Mouse (Mus musculus) embryonic facial prominence, embryonic 11.5 days (tissue): Measurements from ENCODE around the gene Sult2b1. TPM values are rescaled to one million over a fixed set of nuclear protein-coding genes. Genes with fewer than 3 reads are reported as not detected.
A peak's percentile ranks its signal among the peaks of the same experiment; 100 is the strongest.

Source experiments
- ATAC-seq: fragments of 200-750 bp; cut with Nextera tagmentation; replicated peaks from 2 replicates; pipeline ENCODE4 v1.8.0; 2017; ENCODE audit warnings: low read depth; ENCODE audit not compliant: insufficient number of reproducible peaks, low FRiP score, low TSS enrichment
- DNase-seq: peaks from one replicate; pipeline ENCODE4 v3.0.0-alpha.2; 2015; ENCODE audit warnings: low spot score
- H3K27ac ChIP-seq: fragments of 300-500 bp; sonication (generic); replicated peaks from 2 replicates; pipeline ENCODE4 v1.5.1; 2014; ENCODE audit warnings: mild to moderate bottlenecking, low read depth, low read length, control low read depth
- H3K27me3 ChIP-seq: fragments of 300-500 bp; sonication (generic); 2 replicates; pipeline ENCODE4 v1.6.1; 2014; ENCODE audit warnings: mild to moderate bottlenecking, low read length, moderate library complexity, mixed read lengths; ENCODE audit not compliant: control insufficient read depth, insufficient read depth
- H3K36me3 ChIP-seq: fragments of 300-500 bp; sonication (generic); replicated peaks from 2 replicates; pipeline ENCODE4 v1.6.1; 2014; ENCODE audit warnings: low read depth, mild to moderate bottlenecking, low read length, moderate library complexity, mixed read lengths; ENCODE audit not compliant: control insufficient read depth, insufficient read depth
- H3K4me1 ChIP-seq: fragments of 300-500 bp; sonication (generic); 2 replicates; pipeline ENCODE4 v1.6.1; 2014; ENCODE audit warnings: low read length, mixed read lengths; ENCODE audit not compliant: control insufficient read depth, insufficient read depth
- H3K4me2 ChIP-seq: fragments of 300-500 bp; sonication (generic); 2 replicates; pipeline ENCODE4 v1.6.1; 2014; ENCODE audit warnings: low read depth, mild to moderate bottlenecking, control low read depth, low read length, moderate library complexity
- H3K4me3 ChIP-seq: fragments of 300-500 bp; sonication (generic); 2 replicates; pipeline ENCODE4 v1.5.1; 2014; ENCODE audit warnings: low read depth, low read length, control low read depth
- H3K9ac ChIP-seq: fragments of 300-500 bp; sonication (generic); replicated peaks from 2 replicates; pipeline ENCODE4 v1.6.1; 2014; ENCODE audit warnings: mild to moderate bottlenecking, control low read depth, low read length
- H3K9me3 ChIP-seq: fragments of 300-500 bp; sonication (generic); replicated peaks from 2 replicates; pipeline ENCODE4 v1.6.1; 2016; ENCODE audit warnings: mild to moderate bottlenecking, low read length, inconsistent platforms, mixed read lengths; ENCODE audit not compliant: control insufficient read depth
- WGBS: fragments of 180-500 bp; shearing (Covaris S2); extraction: QIAGEN DNeasy Blood & Tissue Kit; methylation state at CpG from one replicate; pipeline ENCODE4 v1.1.7; 2014; 5-methylcytosine and 5-hydroxymethylcytosine counted together
- polyA plus RNA-seq: library from polyadenylated mRNA; unstranded; fragments of >200 nt; fragmentation: Nextera tagmentation; extraction: Ambion mirVana; gene quantifications from 2 replicates; pipeline ENCODE4 v1.2.1, GENCODE M21; 2014

The Sult2b1 gene
- polyA plus RNA-seq, 1 experiment from 2014 or later: 1.8 TPM

GRCm38 (mm10) chr7:45720413-45721233 is 63.8 kb downstream of the Sult2b1 start, which contains the start of gene Fam83e:
TSS of gene Fam83e (plus strand) at chr7:45721212.
- Histone ChIP-seq H3K4me2 (no peak within 1 kb of the TSS), H3K4me3 (no peak within 1 kb of the TSS), H3K9me3 (no peaks in the 10 kb centered on the region), H3K36me3 (peaks cover 24% of the 10 kb centered on the region), H3K4me1 (peaks cover 6% of the 10 kb centered on the region), H3K27ac (0 out of 2 replicates have a peak within 1 kb of the TSS, but pooled peaks have one; percentile 13), H3K27me3 (no peaks in the 10 kb centered on the region), H3K9ac (no peak within 1 kb of the TSS)
- ATAC-seq (no peak), DNase-seq (no peak)
- WGBS: 86% methylated on average over 14 of the region's 14 CpGs

GRCm38 (mm10) chr7:45719738-45720412 is 64.6 kb downstream of the Sult2b1 start:
- no peaks in the 10 kb centered on the region for H3K27me3 ChIP-seq
- no peak overlapping the region for H3K27ac ChIP-seq
- peak overlapping the region; percentile 87; the same call in 1 of the 2 replicates for H3K4me3 ChIP-seq
- H3K36me3 ChIP-seq: peaks cover 24% of the 10 kb centered on the region
- no peak for DNase-seq
- peaks cover 7% of the 10 kb centered on the region for H3K4me1 ChIP-seq
- H3K9ac ChIP-seq: no peak overlapping the region
- no peak for ATAC-seq
- H3K4me2 ChIP-seq: no peak overlapping the region; the same call in 1 of the 2 replicates
- H3K9me3 ChIP-seq: no peaks in the 10 kb centered on the region
- WGBS: 93% methylated on average over 15 of the region's 16 CpGs

GRCm38 (mm10) chr7:45719180-45719579 is 65.3 kb downstream of the Sult2b1 start:
- H3K27ac ChIP-seq: no peak overlapping the region
- peak overlapping the region; percentile 87 for H3K4me3 ChIP-seq
- 79% methylated on average over 10 of the region's 10 CpGs for WGBS
- peak overlapping the region; percentile 95 for H3K9ac ChIP-seq
- no peaks in the 10 kb centered on the region for H3K9me3 ChIP-seq
- H3K36me3 ChIP-seq: peaks cover 24% of the 10 kb centered on the region
- peaks cover 7% of the 10 kb centered on the region for H3K4me1 ChIP-seq
- DNase-seq (no peak), ATAC-seq (no peak)
- H3K27me3 ChIP-seq: no peaks in the 10 kb centered on the region
- peak overlapping the region; percentile 64 for H3K4me2 ChIP-seq

- Histone ChIP-seq H3K36me3 (peaks cover 19% of the 10 kb centered on the region), H3K27me3 (no peaks in the 10 kb centered on the region), H3K4me1 (peaks cover 10% of the 10 kb centered on the region), H3K4me2 (peak overlapping the region; percentile 64), H3K27ac (peak overlapping the region; percentile 70), H3K9me3 (no peaks in the 10 kb centered on the region), H3K9ac (peak overlapping the region; percentile 95), H3K4me3 (peak overlapping the region; percentile 87)
- DNase-seq (no peak), ATAC-seq (no peak)
- WGBS: under 1% methylated on average over 20 of the region's 20 CpGs
Observed at GRCm38 (mm10) chr7:45718331-45718730, 66.1 kb downstream of the Sult2b1 start.

GRCm38 (mm10) chr7:45717918-45718297 is 66.6 kb downstream of the Sult2b1 start, which contains the start of gene Sphk2:
TSS of gene Sphk2 (minus strand) at chr7:45718002.
- Histone ChIP-seq H3K9me3 (no peaks in the 10 kb centered on the region), H3K27ac (peak within 1 kb of the TSS; percentile 70), H3K4me3 (peak within 1 kb of the TSS; percentile 87), H3K9ac (peak within 1 kb of the TSS; percentile 95), H3K4me2 (peak within 1 kb of the TSS; percentile 71), H3K36me3 (peaks cover 20% of the 10 kb centered on the region), H3K4me1 (peaks cover 10% of the 10 kb centered on the region), H3K27me3 (no peaks in the 10 kb centered on the region)
- WGBS: under 1% methylated on average over 41 of the region's 41 CpGs
- DNase-seq (peak; percentile 100), ATAC-seq (peak; percentile 39)

GRCm38 (mm10) chr7:45716952-45717917 is 67.2 kb downstream of the Sult2b1 start:
- Histone ChIP-seq H3K9me3 (no peaks in the 10 kb centered on the region), H3K4me1 (peaks cover 10% of the 10 kb centered on the region), H3K9ac (peak overlapping the region; percentile 78), H3K4me3 (peak overlapping the region; percentile 87), H3K4me2 (peak overlapping the region; percentile 71), H3K27ac (peak overlapping the region; percentile 48; the same call in 1 of the 2 replicates), H3K36me3 (peaks cover 21% of the 10 kb centered on the region), H3K27me3 (no peaks in the 10 kb centered on the region)
- WGBS: 12% methylated on average over 31 of the region's 31 CpGs
- ATAC-seq: peak; percentile 19
- DNase-seq: no peak

- Histone ChIP-seq H3K9ac (no peak overlapping the region; the same call in 1 of the 2 replicates), H3K4me2 (peak overlapping the region; percentile 71), H3K27ac (no peak overlapping the region)
Observed at GRCm38 (mm10) chr7:45716460-45716857, 68.0 kb downstream of the Sult2b1 start.

More at GRCm38 (mm10) chr7:45716460-45716857, 68.0 kb downstream of the Sult2b1 start:
- ATAC-seq (no peak), DNase-seq (no peak)
- H3K4me3 ChIP-seq: peak overlapping the region; percentile 87
- no peaks in the 10 kb centered on the region for H3K9me3 ChIP-seq
- no peaks in the 10 kb centered on the region for H3K27me3 ChIP-seq
- H3K4me1 ChIP-seq: peaks cover 10% of the 10 kb centered on the region
- H3K36me3 ChIP-seq: peaks cover 24% of the 10 kb centered on the region
- 81% methylated on average over 3 of the region's 3 CpGs for WGBS
